Mouse (Mus musculus) liver, postnatal 0 days (tissue): ENCODE data around the gene Kcna6. TPM values are rescaled to one million over a fixed set of nuclear protein-coding genes. Genes with fewer than 3 reads are reported as not detected.
A peak's percentile ranks its signal among the peaks of the same experiment; 100 is the strongest.

Source experiments
- ATAC-seq: fragments of 200-750 bp; cut with Nextera tagmentation; 2 replicates; pipeline ENCODE4 v1.8.0; 2017; ENCODE audit warnings: mild to moderate bottlenecking, moderate library complexity
- DNase-seq: peaks from one replicate; pipeline ENCODE4 v3.0.0-alpha.2; 2016
- H3K27ac ChIP-seq: fragments of 300-500 bp; sonication (generic); 2 replicates; pipeline ENCODE4 v1.5.1; 2014; ENCODE audit warnings: antibody characterized with exemption, moderate library complexity, mild to moderate bottlenecking, low read depth
- H3K27me3 ChIP-seq: fragments of 300-500 bp; sonication (generic); 2 replicates; pipeline ENCODE4 v1.6.1; 2014; ENCODE audit warnings: low read length, control low read depth, mixed read lengths; ENCODE audit not compliant: insufficient read depth
- H3K36me3 ChIP-seq: fragments of 300-500 bp; sonication (generic); replicated peaks from 2 replicates; pipeline ENCODE4 v1.6.1; 2014; ENCODE audit warnings: mild to moderate bottlenecking, control low read depth, low read length, moderate library complexity, mixed read lengths; ENCODE audit not compliant: insufficient read depth
- H3K4me1 ChIP-seq: fragments of 300-500 bp; sonication (generic); 2 replicates; pipeline ENCODE4 v1.6.1; 2014; ENCODE audit warnings: antibody characterized with exemption, mild to moderate bottlenecking, control low read depth; ENCODE audit not compliant: insufficient read depth
- H3K4me2 ChIP-seq: fragments of 300-500 bp; sonication (generic); 2 replicates; pipeline ENCODE4 v1.6.1; 2014; ENCODE audit warnings: low read depth, mild to moderate bottlenecking, low read length, moderate library complexity, mixed read lengths
- H3K4me3 ChIP-seq: fragments of 300-500 bp; sonication (generic); 2 replicates; pipeline ENCODE4 v1.5.1; 2014; ENCODE audit warnings: low read depth, low read length
- H3K9ac ChIP-seq: fragments of 300-500 bp; sonication (generic); replicated peaks from 2 replicates; pipeline ENCODE4 v1.6.1; 2014; ENCODE audit warnings: mild to moderate bottlenecking, moderate library complexity
- H3K9me3 ChIP-seq: fragments of 300-500 bp; sonication (generic); 2 replicates; pipeline ENCODE4 v1.6.1; 2016; ENCODE audit warnings: mild to moderate bottlenecking, control low read depth, low read length, mixed read lengths
- CTCF ChIP-seq: sonication (generic); IDR thresholded peaks from 2 replicates; pipeline ENCODE4 v1.5.1; 2016; ENCODE audit warnings: antibody characterized with exemption, low read depth
- EP300 ChIP-seq: IDR thresholded peaks from 2 replicates; pipeline ENCODE4 v1.6.1; 2016; ENCODE audit warnings: antibody characterized with exemption, low read depth, mild to moderate bottlenecking
- WGBS: fragments of 180-500 bp; shearing (Covaris S2); extraction: QIAGEN DNeasy Blood & Tissue Kit; methylation state at CpG from one replicate; pipeline ENCODE4 v1.1.7; 2014; ENCODE audit not compliant: insufficient replicate concordance; 5-methylcytosine and 5-hydroxymethylcytosine counted together
- polyA plus RNA-seq: library from polyadenylated mRNA; unstranded; fragments of >200 nt; fragmentation: Nextera tagmentation; extraction: Ambion mirVana; gene quantifications from 2 replicates; pipeline ENCODE4 v1.2.1, GENCODE M21; 2015

The Kcna6 gene
- polyA plus RNA-seq, 1 experiment from 2014 or later: 0.05 TPM

DNA sequence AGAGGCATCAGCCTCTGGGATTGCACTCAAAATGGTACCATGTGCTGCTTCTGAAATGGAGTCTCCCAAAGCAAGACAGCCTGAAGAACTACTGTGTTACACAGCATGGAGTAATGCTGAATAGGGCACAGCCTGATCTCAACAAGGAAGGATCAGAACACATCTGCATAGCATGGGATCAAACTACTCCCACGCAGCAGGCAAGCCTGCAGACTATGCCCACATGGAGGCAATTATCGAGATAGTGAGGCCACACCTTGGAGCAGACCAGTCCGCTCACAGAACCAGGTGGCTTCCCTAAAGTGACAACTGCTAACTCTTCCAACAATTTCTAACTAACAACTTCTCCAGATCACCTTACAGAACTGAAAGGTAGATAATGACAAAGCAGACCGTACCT lies 53.4 kb downstream of the Kcna6 start:
- WGBS: 65% methylated on average over 4 of the region's 4 CpGs

DNA sequence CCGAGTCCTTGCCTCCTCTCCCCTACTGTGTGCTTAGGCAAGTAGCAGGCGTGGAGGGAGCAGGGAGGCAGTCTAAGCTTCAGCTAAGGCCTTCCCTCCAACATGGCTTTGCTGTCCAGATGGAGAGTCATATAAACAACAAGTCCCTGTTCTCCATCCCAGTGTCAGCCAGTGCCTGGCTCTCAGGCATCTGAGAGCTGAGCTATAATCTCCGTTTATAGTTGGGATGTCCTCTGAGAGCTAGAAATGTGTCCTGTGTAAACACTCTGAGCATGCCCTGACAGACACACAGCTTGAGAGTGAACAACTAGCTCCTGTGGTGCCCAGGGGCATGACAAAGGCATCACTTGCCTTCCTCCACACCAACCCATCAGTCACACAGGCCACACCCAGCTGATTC lies 55.3 kb downstream of the Kcna6 start:
- no peak overlapping the region for H3K27ac ChIP-seq
- ATAC-seq (no peak), DNase-seq (no peak)
- no peak for TF ChIP-seq EP300
- no peak for TF ChIP-seq CTCF
- WGBS: 58% methylated on average over 3 of the region's 3 CpGs
- no peaks in the 10 kb centered on the region for H3K9me3 ChIP-seq
- H3K36me3 ChIP-seq: no peaks in the 10 kb centered on the region
- no peak overlapping the region for H3K4me2 ChIP-seq
- no peaks in the 10 kb centered on the region for H3K4me1 ChIP-seq
- H3K9ac ChIP-seq: no peak overlapping the region
- H3K4me3 ChIP-seq: no peak overlapping the region
- no peaks in the 10 kb centered on the region for H3K27me3 ChIP-seq

More for the DNA sequence above, 53.4 kb downstream of the Kcna6 start:
- no peak overlapping the region for H3K27ac ChIP-seq
- no peaks in the 10 kb centered on the region for H3K9me3 ChIP-seq
- H3K4me2 ChIP-seq: no peak overlapping the region
- H3K4me3 ChIP-seq: no peak overlapping the region
- no peaks in the 10 kb centered on the region for H3K27me3 ChIP-seq
- no peak overlapping the region for H3K9ac ChIP-seq
- TF ChIP-seq CTCF: no peak
- TF ChIP-seq EP300: no peak
- no peaks in the 10 kb centered on the region for H3K36me3 ChIP-seq
- DNase-seq: no peak
- H3K4me1 ChIP-seq: no peaks in the 10 kb centered on the region
- ATAC-seq: no peak

DNA sequence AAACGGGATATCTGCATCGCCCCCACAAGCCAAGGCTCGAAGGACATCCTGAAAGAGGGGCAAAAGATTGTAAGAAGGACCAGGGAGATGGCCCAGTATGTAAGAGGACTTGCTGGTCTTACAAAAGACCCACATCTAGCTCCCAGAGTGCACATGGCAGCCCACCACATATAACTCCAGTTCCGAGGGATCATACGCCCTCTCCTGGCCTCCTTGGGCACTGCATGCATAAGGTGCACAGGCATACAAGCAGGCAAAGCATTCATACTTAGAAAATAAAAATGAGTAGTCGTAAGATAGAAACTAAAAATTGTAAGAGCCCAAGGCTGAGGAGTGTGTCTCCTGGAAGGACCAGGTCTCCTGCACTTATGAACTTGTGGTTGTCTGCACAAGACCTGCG lies 61.5 kb downstream of the Kcna6 start:
- H3K4me2 ChIP-seq: no peak overlapping the region
- H3K4me3 ChIP-seq: no peak overlapping the region
- TF ChIP-seq CTCF (peak; percentile 48), EP300 (no peak)
- no peaks in the 10 kb centered on the region for H3K9me3 ChIP-seq
- 56% methylated on average over 7 of the region's 7 CpGs for WGBS
- no peak for ATAC-seq
- no peak overlapping the region for H3K9ac ChIP-seq
- H3K27ac ChIP-seq: no peak overlapping the region
- no peaks in the 10 kb centered on the region for H3K27me3 ChIP-seq
- H3K36me3 ChIP-seq: no peaks in the 10 kb centered on the region
- no peaks in the 10 kb centered on the region for H3K4me1 ChIP-seq
- DNase-seq: no peak

DNA sequence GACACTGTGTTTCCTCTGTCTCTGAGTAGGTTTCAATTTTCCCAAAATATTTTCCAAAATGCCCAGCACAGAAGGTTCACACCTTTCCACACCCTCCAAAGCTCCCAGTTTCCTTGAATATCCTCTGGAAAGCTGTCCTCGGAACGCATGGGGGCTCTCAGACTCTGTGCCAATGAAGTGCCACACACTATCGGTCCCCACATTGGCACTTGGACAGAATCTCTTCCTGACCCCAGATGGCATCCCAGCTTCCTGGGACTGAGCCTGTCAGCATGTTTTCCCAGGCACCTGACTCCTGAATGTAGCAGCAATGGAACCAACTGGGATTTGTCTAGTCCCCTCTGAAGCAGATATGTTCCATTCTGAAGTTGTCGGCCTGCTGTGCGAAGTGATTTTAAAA lies 73.5 kb downstream of the Kcna6 start:
- Histone ChIP-seq H3K9ac (no peak overlapping the region), H3K4me2 (no peak overlapping the region), H3K27me3 (no peaks in the 10 kb centered on the region), H3K36me3 (no peaks in the 10 kb centered on the region), H3K4me1 (no peaks in the 10 kb centered on the region), H3K4me3 (no peak overlapping the region), H3K9me3 (no peaks in the 10 kb centered on the region), H3K27ac (no peak overlapping the region)
- DNase-seq: no peak
- ATAC-seq: no peak
- 77% methylated on average over 5 of the region's 5 CpGs for WGBS
- TF ChIP-seq EP300 (no peak), CTCF (no peak)

DNA sequence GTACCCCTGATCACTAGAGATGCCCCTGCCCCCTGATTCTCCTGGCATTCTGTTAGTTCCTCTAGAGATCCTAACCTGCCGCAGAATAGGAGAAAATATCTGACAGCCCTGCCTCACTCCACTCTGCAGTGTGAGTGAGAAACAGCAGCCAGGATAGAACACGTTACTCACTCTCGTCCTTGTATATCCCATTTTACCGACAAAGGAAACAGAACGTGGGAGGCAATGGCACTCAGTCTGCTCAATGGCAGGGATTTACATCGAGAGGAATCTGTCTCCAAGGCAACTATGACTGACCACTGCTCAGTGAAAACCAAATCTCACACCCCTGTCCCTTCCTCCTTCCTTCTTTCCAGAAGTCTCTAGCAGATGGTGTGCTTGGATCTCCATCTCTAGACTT lies 74.4 kb downstream of the Kcna6 start:
- no peak overlapping the region for H3K9ac ChIP-seq
- no peaks in the 10 kb centered on the region for H3K36me3 ChIP-seq
- no peak overlapping the region for H3K4me2 ChIP-seq
- 61% methylated on average over 6 of the region's 6 CpGs for WGBS
- DNase-seq (no peak), ATAC-seq (no peak)
- no peaks in the 10 kb centered on the region for H3K27me3 ChIP-seq
- no peak overlapping the region for H3K27ac ChIP-seq
- TF ChIP-seq CTCF: no peak
- TF ChIP-seq EP300: no peak
- H3K4me1 ChIP-seq: no peaks in the 10 kb centered on the region
- no peak overlapping the region for H3K4me3 ChIP-seq
- no peaks in the 10 kb centered on the region for H3K9me3 ChIP-seq

DNA sequence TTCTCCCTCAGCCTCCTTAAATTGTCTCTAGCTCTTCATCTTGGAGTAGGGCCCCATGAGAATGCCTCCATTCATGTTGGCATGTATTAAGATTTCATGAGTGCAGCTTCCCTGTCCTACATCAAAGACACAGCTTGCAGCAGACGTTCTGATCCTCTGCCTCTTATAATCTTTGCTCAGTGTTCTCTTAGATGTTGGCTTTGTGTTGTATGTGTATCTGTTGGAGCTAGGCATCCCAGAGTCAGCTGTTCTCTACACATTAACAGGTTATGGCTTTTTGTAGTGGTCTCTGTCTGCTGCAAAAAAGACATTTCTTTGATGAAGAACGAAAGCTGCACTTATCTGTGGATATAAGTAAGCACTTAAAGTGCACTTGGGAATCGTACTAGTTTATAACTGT lies 75.9 kb downstream of the Kcna6 start:
- WGBS: 73% methylated on average over 3 of the region's 3 CpGs
- no peaks in the 10 kb centered on the region for H3K36me3 ChIP-seq
- H3K4me2 ChIP-seq: no peak overlapping the region
- DNase-seq (no peak), ATAC-seq (no peak)
- TF ChIP-seq EP300: no peak
- TF ChIP-seq CTCF: no peak
- no peaks in the 10 kb centered on the region for H3K9me3 ChIP-seq
- H3K4me1 ChIP-seq: no peaks in the 10 kb centered on the region
- no peak overlapping the region for H3K27ac ChIP-seq
- no peak overlapping the region for H3K9ac ChIP-seq
- no peak overlapping the region for H3K4me3 ChIP-seq
- H3K27me3 ChIP-seq: no peaks in the 10 kb centered on the region

Other genes with a start within 250 kb of the Kcna6 start
- 0.05 and 0.09 TPM in 2 replicates for gene Kcna5, start 205.3 kb downstream of the Kcna6 start, polyA plus RNA-seq
- gene Kcna1, start 94.3 kb downstream of the Kcna6 start, polyA plus RNA-seq: not detected in 2 replicates
- gene Ndufa9, start 108.5 kb upstream of the Kcna6 start, polyA plus RNA-seq: 166 and 175 TPM in 2 replicates
- not detected in 2 replicates for gene Akap3, start 112.4 kb upstream of the Kcna6 start, polyA plus RNA-seq
- 0.09 TPM in 1 of 2 replicates, not detected in the other for gene Dyrk4, start 181.2 kb upstream of the Kcna6 start, polyA plus RNA-seq
- gene Rad51ap1, start 198.9 kb upstream of the Kcna6 start, polyA plus RNA-seq: 22.9 and 23.7 TPM in 2 replicates
- 8.4 and 10.2 TPM in 2 replicates for gene D6Wsu163e, start 199.3 kb upstream of the Kcna6 start, polyA plus RNA-seq